Mouse (Mus musculus) intestine, embryonic 16.5 days (tissue): Measurements from ENCODE around the gene Lrrc8c. TPM values are rescaled to one million over a fixed set of nuclear protein-coding genes. Genes with fewer than 3 reads are reported as not detected.

Experiments used
- ATAC-seq: fragments of 200-750 bp; cut with Nextera tagmentation; 2 replicates; pipeline ENCODE4 v1.8.0; 2017; ENCODE audit warnings: moderate TSS enrichment, moderate library complexity
- H3K27ac ChIP-seq: fragments of 300-500 bp; sonication (generic); 2 replicates; pipeline ENCODE4 v1.5.1; 2014; ENCODE audit warnings: mild to moderate bottlenecking, low read length
- H3K27me3 ChIP-seq: fragments of 300-500 bp; sonication (generic); replicated peaks from 2 replicates; pipeline ENCODE4 v1.6.1; 2014; ENCODE audit warnings: low read length, control low read depth, mixed read lengths; ENCODE audit not compliant: control insufficient read depth, insufficient read depth
- H3K36me3 ChIP-seq: fragments of 300-500 bp; sonication (generic); 2 replicates; pipeline ENCODE4 v1.6.1; 2014; ENCODE audit warnings: low read length, control low read depth; ENCODE audit not compliant: control insufficient read depth, insufficient read depth
- H3K4me1 ChIP-seq: fragments of 300-500 bp; sonication (generic); 2 replicates; pipeline ENCODE4 v1.6.1; 2014; ENCODE audit warnings: low read length, control low read depth, mixed read lengths; ENCODE audit not compliant: control insufficient read depth, insufficient read depth
- H3K4me2 ChIP-seq: fragments of 300-500 bp; sonication (generic); 2 replicates; pipeline ENCODE4 v1.6.1; 2014; ENCODE audit warnings: low read depth, low read length, control low read depth
- H3K4me3 ChIP-seq: fragments of 300-500 bp; sonication (generic); 2 replicates; pipeline ENCODE4 v1.5.1; 2014; ENCODE audit warnings: mild to moderate bottlenecking, low read length
- H3K9ac ChIP-seq: fragments of 300-500 bp; sonication (generic); 2 replicates; pipeline ENCODE4 v1.6.1; 2014; ENCODE audit warnings: low read depth, low read length
- H3K9me3 ChIP-seq: fragments of 300-500 bp; sonication (generic); 2 replicates; pipeline ENCODE4 v1.6.1; 2016; ENCODE audit warnings: low read length, control low read depth; ENCODE audit not compliant: control insufficient read depth
- WGBS: fragments of 180-500 bp; shearing (Covaris S2); extraction: QIAGEN DNeasy Blood & Tissue Kit; methylation state at CpG from one replicate; pipeline ENCODE4 v1.1.7; 2014; 5-methylcytosine and 5-hydroxymethylcytosine counted together
- polyA plus RNA-seq: library from polyadenylated mRNA; unstranded; fragments of >200 nt; fragmentation: Nextera tagmentation; extraction: Ambion mirVana; gene quantifications from 2 replicates; pipeline ENCODE4 v1.2.1, GENCODE M21; 2015

Gene Lrrc8c
- polyA plus RNA-seq, 1 experiment from 2014 or later = 12.0 TPM

- no peak overlapping the region for H3K4me3 ChIP-seq
- H3K27ac ChIP-seq = peak overlapping the region; percentile 29; the same call in 1 of the 2 replicates
These were observed 56.7 kb downstream of the Lrrc8c start for GRCm38 (mm10) chr5:105575839-105576238.

GRCm38 (mm10) chr5:105580909-105581308, 61.7 kb downstream of the Lrrc8c start:
- Histone ChIP-seq H3K4me3 (no peak overlapping the region), H3K4me2 (no peak overlapping the region), H3K27me3 (no peaks in the 10 kb centered on the region), H3K36me3 (no peaks in the 10 kb centered on the region), H3K4me1 (peaks cover 6% of the 10 kb centered on the region; the same call in 1 of the 2 replicates), H3K27ac (no peak overlapping the region), H3K9ac (no peak overlapping the region), H3K9me3 (no peaks in the 10 kb centered on the region)
- no peak for ATAC-seq
- WGBS = 50% methylated on average over 10 of the region's 10 CpGs

More at GRCm38 (mm10) chr5:105575839-105576238, 56.7 kb downstream of the Lrrc8c start:
- Histone ChIP-seq H3K4me2 (no peak overlapping the region), H3K9ac (no peak overlapping the region), H3K27me3 (no peaks in the 10 kb centered on the region), H3K36me3 (no peaks in the 10 kb centered on the region), H3K4me1 (no peaks in the 10 kb centered on the region), H3K9me3 (no peaks in the 10 kb centered on the region)
- ATAC-seq = peak; percentile 74
- 57% methylated on average over 6 of the region's 6 CpGs for WGBS

- peak overlapping the region; percentile 80 for H3K27ac ChIP-seq
These were observed 66.7 kb downstream of the Lrrc8c start for GRCm38 (mm10) chr5:105585929-105586328.

GRCm38 (mm10) chr5:105586655-105587054, 67.5 kb downstream of the Lrrc8c start:
- H3K4me2 ChIP-seq = no peak overlapping the region
- peaks cover 17% of the 10 kb centered on the region for H3K4me1 ChIP-seq
- H3K4me3 ChIP-seq = no peak overlapping the region
- no peaks in the 10 kb centered on the region for H3K36me3 ChIP-seq
- no peaks in the 10 kb centered on the region for H3K27me3 ChIP-seq
- peak overlapping the region; percentile 0; the same call in 1 of the 2 replicates for H3K27ac ChIP-seq
- no peak overlapping the region for H3K9ac ChIP-seq
- WGBS = 18% methylated on average over 5 of the region's 5 CpGs
- H3K9me3 ChIP-seq = no peaks in the 10 kb centered on the region
- peak; percentile 86 for ATAC-seq

More at GRCm38 (mm10) chr5:105585929-105586328, 66.7 kb downstream of the Lrrc8c start:
- no peak overlapping the region for H3K4me2 ChIP-seq
- peaks cover 17% of the 10 kb centered on the region for H3K4me1 ChIP-seq
- ATAC-seq = no peak
- no peak overlapping the region for H3K4me3 ChIP-seq
- WGBS = 53% methylated on average over 4 of the region's 4 CpGs
- H3K9ac ChIP-seq = no peak overlapping the region
- no peaks in the 10 kb centered on the region for H3K27me3 ChIP-seq
- H3K9me3 ChIP-seq = no peaks in the 10 kb centered on the region
- no peaks in the 10 kb centered on the region for H3K36me3 ChIP-seq

- Histone ChIP-seq H3K9ac (no peak overlapping the region), H3K4me1 (peaks cover 17% of the 10 kb centered on the region), H3K36me3 (no peaks in the 10 kb centered on the region), H3K27ac (peak overlapping the region; percentile 42; the same call in 1 of the 2 replicates), H3K9me3 (no peaks in the 10 kb centered on the region), H3K27me3 (no peaks in the 10 kb centered on the region), H3K4me3 (no peak overlapping the region), H3K4me2 (no peak overlapping the region)
- WGBS = 76% methylated on average over 6 of the region's 6 CpGs
- ATAC-seq = no peak
These were observed 68.3 kb downstream of the Lrrc8c start for GRCm38 (mm10) chr5:105587471-105587870.

- H3K4me3 ChIP-seq = no peak overlapping the region
- ATAC-seq = peak; percentile 58
- H3K4me2 ChIP-seq = no peak overlapping the region
- no peaks in the 10 kb centered on the region for H3K9me3 ChIP-seq
- no peaks in the 10 kb centered on the region for H3K27me3 ChIP-seq
- H3K9ac ChIP-seq = no peak overlapping the region
- no peak overlapping the region for H3K27ac ChIP-seq
- 56% methylated on average over 4 of the region's 4 CpGs for WGBS
- peaks cover 17% of the 10 kb centered on the region for H3K4me1 ChIP-seq
- no peaks in the 10 kb centered on the region for H3K36me3 ChIP-seq
These were observed 69.5 kb downstream of the Lrrc8c start for GRCm38 (mm10) chr5:105588683-105589082.

- Histone ChIP-seq H3K27ac (no peak overlapping the region), H3K9ac (no peak overlapping the region), H3K4me1 (peaks cover 17% of the 10 kb centered on the region), H3K9me3 (no peaks in the 10 kb centered on the region), H3K4me2 (no peak overlapping the region), H3K36me3 (no peaks in the 10 kb centered on the region), H3K4me3 (no peak overlapping the region), H3K27me3 (no peaks in the 10 kb centered on the region)
- 67% methylated on average over 3 of the region's 3 CpGs for WGBS
- ATAC-seq = no peak
These were observed 69.9 kb downstream of the Lrrc8c start for GRCm38 (mm10) chr5:105589119-105589518.

- no peaks in the 10 kb centered on the region for H3K36me3 ChIP-seq
- no peak overlapping the region for H3K4me3 ChIP-seq
- no peak for ATAC-seq
- H3K9ac ChIP-seq = no peak overlapping the region
- no peak overlapping the region for H3K27ac ChIP-seq
- H3K27me3 ChIP-seq = no peaks in the 10 kb centered on the region
- H3K9me3 ChIP-seq = no peaks in the 10 kb centered on the region
- no peaks in the 10 kb centered on the region for H3K4me1 ChIP-seq
- WGBS = 84% methylated on average over 4 of the region's 4 CpGs
- no peak overlapping the region for H3K4me2 ChIP-seq
These were observed 73.2 kb downstream of the Lrrc8c start for GRCm38 (mm10) chr5:105592396-105592795.

GRCm38 (mm10) chr5:105593630-105594029, 74.4 kb downstream of the Lrrc8c start:
- 58% methylated on average over 9 of the region's 9 CpGs for WGBS

GRCm38 (mm10) chr5:105598866-105599265, 79.7 kb downstream of the Lrrc8c start:
- Histone ChIP-seq H3K27ac (no peak overlapping the region), H3K27me3 (no peaks in the 10 kb centered on the region), H3K9ac (no peak overlapping the region), H3K4me2 (no peak overlapping the region), H3K4me3 (no peak overlapping the region), H3K36me3 (no peaks in the 10 kb centered on the region), H3K9me3 (no peaks in the 10 kb centered on the region), H3K4me1 (no peaks in the 10 kb centered on the region)
- peak; percentile 60 for ATAC-seq
- WGBS = 62% methylated on average over 9 of the region's 9 CpGs

More at GRCm38 (mm10) chr5:105593630-105594029, 74.4 kb downstream of the Lrrc8c start:
- Histone ChIP-seq H3K27ac (no peak overlapping the region), H3K9me3 (no peaks in the 10 kb centered on the region), H3K27me3 (no peaks in the 10 kb centered on the region), H3K4me2 (no peak overlapping the region), H3K9ac (no peak overlapping the region), H3K4me1 (no peaks in the 10 kb centered on the region), H3K36me3 (no peaks in the 10 kb centered on the region), H3K4me3 (no peak overlapping the region)
- ATAC-seq = peak; percentile 56; the same call in 1 of the 2 replicates
